Mouse (Mus musculus) neural tube, embryonic 15.5 days (tissue): ENCODE data around the gene Dapk2. TPM values are rescaled to one million over a fixed set of nuclear protein-coding genes. Genes with fewer than 3 reads are reported as not detected.

Experiments
- ATAC-seq: fragments of 200-750 bp; cut with Nextera tagmentation; 2 replicates; pipeline ENCODE4 v1.8.0; 2017; ENCODE audit warnings: mild to moderate bottlenecking, moderate TSS enrichment, moderate library complexity; ENCODE audit not compliant: low FRiP score
- H3K27ac ChIP-seq: fragments of 300-500 bp; sonication (generic); replicated peaks from 2 replicates; pipeline ENCODE4 v1.5.1; 2015; ENCODE audit warnings: mild to moderate bottlenecking, inconsistent platforms
- H3K27me3 ChIP-seq: fragments of 300-500 bp; sonication (generic); replicated peaks from 2 replicates; pipeline ENCODE4 v1.6.1; 2015; ENCODE audit warnings: inconsistent platforms
- H3K36me3 ChIP-seq: fragments of 300-500 bp; sonication (generic); 2 replicates; pipeline ENCODE4 v1.6.1; 2015; ENCODE audit warnings: inconsistent platforms
- H3K4me1 ChIP-seq: fragments of 300-500 bp; sonication (generic); 2 replicates; pipeline ENCODE4 v1.6.1; 2015; ENCODE audit warnings: inconsistent platforms
- H3K4me2 ChIP-seq: fragments of 300-500 bp; sonication (generic); 2 replicates; pipeline ENCODE4 v1.6.1; 2015; ENCODE audit warnings: inconsistent platforms, mild to moderate bottlenecking, moderate library complexity
- H3K4me3 ChIP-seq: fragments of 300-500 bp; sonication (generic); replicated peaks from 2 replicates; pipeline ENCODE4 v1.5.1; 2015; ENCODE audit warnings: mild to moderate bottlenecking, inconsistent platforms
- H3K9ac ChIP-seq: fragments of 300-500 bp; sonication (generic); replicated peaks from 2 replicates; pipeline ENCODE4 v1.6.1; 2015; ENCODE audit warnings: mild to moderate bottlenecking, inconsistent platforms
- H3K9me3 ChIP-seq: fragments of 300-500 bp; sonication (generic); replicated peaks from 2 replicates; pipeline ENCODE4 v1.6.1; 2016; ENCODE audit warnings: inconsistent platforms
- WGBS: fragments of 180-500 bp; shearing (Covaris S2); methylation state at CpG from one replicate; pipeline ENCODE4 v1.1.7; 2015; ENCODE audit warnings: mixed read lengths; 5-methylcytosine and 5-hydroxymethylcytosine counted together
- polyA plus RNA-seq: library from polyadenylated mRNA; unstranded; fragments of >200 nt; fragmentation: Nextera tagmentation; extraction: Ambion mirVana; gene quantifications from 2 replicates; pipeline ENCODE4 v1.2.1, GENCODE M21; 2015

The Dapk2 gene
- polyA plus RNA-seq, 1 experiment from 2014 or later: 0.69 TPM

DNA sequence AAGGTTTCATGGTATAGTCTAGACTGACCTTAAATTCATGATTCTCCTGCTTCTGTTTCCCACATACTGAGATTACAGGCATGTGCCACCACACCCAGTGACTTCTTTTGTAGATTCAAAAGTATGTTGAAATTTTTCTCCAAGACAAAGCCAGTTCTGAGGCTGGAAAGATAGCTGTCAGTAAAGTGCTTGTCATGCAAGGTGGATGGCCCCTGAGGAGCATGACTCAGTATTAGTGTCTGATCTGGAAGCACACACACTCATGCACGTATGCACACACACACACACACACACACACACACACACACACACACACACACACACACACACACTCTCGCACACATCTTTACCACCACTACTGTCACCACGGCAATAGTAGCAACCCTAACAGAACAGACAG lies 17.0 kb downstream of the Dapk2 start:
- no peaks in the 10 kb centered on the region for H3K27me3 ChIP-seq
- H3K36me3 ChIP-seq: no peaks in the 10 kb centered on the region
- no peak overlapping the region for H3K4me3 ChIP-seq
- H3K27ac ChIP-seq: no peak overlapping the region
- no peak overlapping the region for H3K4me2 ChIP-seq
- H3K9ac ChIP-seq: no peak overlapping the region
- no peaks in the 10 kb centered on the region for H3K9me3 ChIP-seq
- no peak for ATAC-seq
- peaks cover 8% of the 10 kb centered on the region; the same call in 1 of the 2 replicates for H3K4me1 ChIP-seq
- WGBS: 83% methylated on average over 3 of the region's 3 CpGs

DNA sequence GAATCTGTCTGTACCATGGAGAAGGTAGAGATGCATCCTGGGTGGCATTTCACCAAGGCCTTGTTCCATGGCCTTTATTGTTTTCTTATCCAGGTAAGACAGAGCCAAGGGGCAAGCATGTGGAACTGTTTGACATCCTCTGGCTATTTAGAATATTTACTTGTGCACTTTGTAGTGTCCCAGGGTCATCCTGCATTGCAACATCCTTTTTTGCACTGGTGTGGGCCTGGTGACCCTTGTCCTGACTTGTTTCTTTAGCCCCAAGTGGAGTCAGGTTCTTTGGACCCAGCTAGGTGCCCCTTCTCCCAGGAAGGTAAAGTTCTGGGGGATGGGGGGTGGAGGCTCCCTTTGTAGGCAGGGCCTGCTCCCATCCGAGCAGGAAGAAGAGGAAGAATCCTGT lies 20.0 kb downstream of the Dapk2 start:
- 0% methylated on average over 1 of the region's 1 CpGs for WGBS
- Histone ChIP-seq H3K27me3 (no peaks in the 10 kb centered on the region), H3K36me3 (no peaks in the 10 kb centered on the region), H3K9ac (no peak overlapping the region), H3K4me2 (no peak overlapping the region), H3K27ac (no peak overlapping the region), H3K4me3 (no peak overlapping the region), H3K9me3 (no peaks in the 10 kb centered on the region), H3K4me1 (no peaks in the 10 kb centered on the region)
- no peak for ATAC-seq

DNA sequence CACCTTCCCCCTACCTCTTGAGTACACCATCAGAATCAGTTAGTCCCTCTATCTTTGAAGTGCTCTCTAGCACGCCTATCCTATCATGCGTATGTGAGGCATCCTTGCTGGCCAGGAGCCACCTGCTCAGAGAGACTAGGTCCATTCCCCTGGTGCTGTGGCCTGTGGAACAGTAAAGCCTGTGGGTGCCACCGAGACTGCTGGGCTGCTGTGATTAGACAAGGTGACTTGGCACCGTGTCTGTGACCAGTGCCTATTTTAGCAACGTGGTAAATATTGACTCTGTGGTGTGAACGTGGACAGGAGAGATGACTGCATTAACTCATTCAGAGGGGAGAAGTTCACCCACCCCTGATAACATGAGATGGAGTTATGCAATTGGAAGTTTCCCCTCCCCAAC lies 21.8 kb downstream of the Dapk2 start:
- Histone ChIP-seq H3K27ac (no peak overlapping the region), H3K27me3 (no peaks in the 10 kb centered on the region), H3K4me2 (no peak overlapping the region), H3K4me3 (no peak overlapping the region), H3K36me3 (no peaks in the 10 kb centered on the region), H3K9ac (no peak overlapping the region), H3K9me3 (no peaks in the 10 kb centered on the region), H3K4me1 (no peaks in the 10 kb centered on the region)
- WGBS: 95% methylated on average over 6 of the region's 6 CpGs
- no peak for ATAC-seq

DNA sequence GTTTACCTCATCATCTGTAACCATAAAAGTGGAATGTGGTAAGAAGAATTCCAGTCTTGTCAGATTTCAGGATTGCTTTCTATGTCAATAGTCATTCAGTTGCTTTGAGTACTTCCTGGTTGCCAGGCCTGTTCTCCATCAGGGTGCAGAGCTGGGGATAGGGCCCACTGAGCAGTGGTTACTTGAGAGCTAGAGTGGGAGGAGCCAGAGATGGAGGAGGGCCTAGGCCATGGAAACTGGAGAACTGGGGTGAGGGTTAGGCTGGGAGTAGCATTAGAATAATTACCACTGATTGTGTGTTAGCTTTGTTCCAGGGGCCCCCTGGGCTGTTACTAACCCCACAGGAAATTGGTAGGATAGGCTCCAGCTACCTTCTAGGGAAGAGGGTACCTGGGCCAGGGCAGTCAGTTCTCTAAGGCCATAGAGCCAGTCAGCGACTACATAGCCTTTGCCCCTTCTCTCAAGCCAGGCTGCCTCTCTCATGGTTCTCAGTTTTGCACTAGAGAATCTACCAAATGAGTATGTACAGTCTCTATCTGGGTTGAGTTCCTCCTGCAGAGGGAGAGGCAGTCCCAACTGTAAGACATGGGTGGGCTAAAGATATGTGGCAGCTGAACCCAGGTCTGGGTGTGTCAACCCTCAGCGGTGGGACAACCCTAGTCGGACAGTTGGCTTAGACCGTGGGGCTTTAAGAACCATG lies 23.3 kb downstream of the Dapk2 start:
- Histone ChIP-seq H3K27me3 (no peaks in the 10 kb centered on the region), H3K9ac (no peak overlapping the region), H3K9me3 (no peaks in the 10 kb centered on the region), H3K36me3 (no peaks in the 10 kb centered on the region), H3K4me2 (no peak overlapping the region), H3K4me1 (no peaks in the 10 kb centered on the region), H3K27ac (no peak overlapping the region), H3K4me3 (no peak overlapping the region)
- no peak for ATAC-seq
- 78% methylated on average over 4 of the region's 4 CpGs for WGBS

DNA sequence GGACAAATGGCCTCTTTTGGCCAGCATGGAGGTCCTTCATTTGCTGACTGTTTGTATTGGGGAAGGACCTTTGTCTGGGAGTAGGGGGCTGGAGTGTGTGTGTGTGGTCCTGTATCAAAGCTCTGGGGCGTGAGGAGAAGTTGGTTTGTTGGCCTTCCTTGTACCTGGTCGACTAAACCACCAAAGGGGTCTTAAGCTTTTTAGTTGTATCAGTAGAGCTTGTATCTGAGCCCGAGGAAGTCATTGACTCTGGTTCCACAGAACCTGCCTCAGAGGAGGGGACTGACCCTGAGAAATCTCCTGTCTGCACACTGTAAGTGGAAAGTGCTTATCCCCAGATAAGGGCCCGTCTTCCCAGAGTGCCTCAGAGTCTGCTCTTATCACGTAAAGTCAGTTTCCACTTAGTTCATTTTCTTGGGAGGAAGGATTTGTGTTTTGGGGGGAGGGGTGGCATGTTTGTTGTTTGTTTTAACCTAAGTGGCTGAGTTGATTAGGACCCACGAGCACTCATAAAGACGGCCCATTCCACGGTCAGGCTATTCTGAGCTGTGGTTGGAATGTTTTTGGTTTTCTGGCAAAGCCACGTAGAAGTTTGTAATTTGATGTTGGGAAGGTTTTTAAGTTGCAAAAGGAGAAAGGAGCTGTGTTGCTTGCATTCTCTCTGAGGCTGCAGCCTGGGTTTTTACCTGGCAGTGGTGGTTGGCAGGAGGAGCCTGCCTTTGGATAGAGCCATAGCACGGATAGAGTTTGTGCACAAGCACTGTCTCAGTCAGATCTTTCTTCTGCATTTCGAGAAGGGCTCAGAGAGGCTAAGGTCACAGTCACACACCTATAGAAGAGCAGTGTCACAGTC lies 24.0 kb downstream of the Dapk2 start:
- no peak for ATAC-seq
- Histone ChIP-seq H3K27ac (no peak overlapping the region), H3K9me3 (no peaks in the 10 kb centered on the region), H3K4me1 (peaks cover 3% of the 10 kb centered on the region; the same call in 1 of the 2 replicates), H3K4me2 (no peak overlapping the region), H3K4me3 (no peak overlapping the region), H3K9ac (no peak overlapping the region), H3K36me3 (no peaks in the 10 kb centered on the region), H3K27me3 (no peaks in the 10 kb centered on the region)
- WGBS: 72% methylated on average over 11 of the region's 11 CpGs

DNA sequence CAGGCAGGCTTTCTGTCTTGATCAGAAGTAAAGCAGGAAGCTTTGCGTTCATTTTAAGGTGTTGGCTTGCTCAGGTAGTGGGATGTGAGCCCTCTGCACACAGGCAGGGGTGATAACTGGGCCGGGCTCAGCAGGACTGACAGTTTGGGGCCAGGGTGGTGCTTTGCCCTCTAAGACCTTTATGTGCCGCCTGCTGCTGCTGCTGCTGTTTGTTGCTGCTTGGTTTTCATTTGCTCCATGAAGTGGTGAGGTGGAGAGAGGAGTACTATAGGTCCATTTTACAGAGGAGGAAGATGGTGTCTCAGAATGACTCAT lies 24.6 kb downstream of the Dapk2 start:
- Histone ChIP-seq H3K36me3 (no peaks in the 10 kb centered on the region), H3K9ac (no peak overlapping the region), H3K27ac (no peak overlapping the region), H3K4me3 (no peak overlapping the region), H3K9me3 (no peaks in the 10 kb centered on the region), H3K27me3 (no peaks in the 10 kb centered on the region), H3K4me1 (peaks cover 3% of the 10 kb centered on the region; the same call in 1 of the 2 replicates), H3K4me2 (no peak overlapping the region)
- 79% methylated on average over 3 of the region's 3 CpGs for WGBS
- ATAC-seq: no peak

DNA sequence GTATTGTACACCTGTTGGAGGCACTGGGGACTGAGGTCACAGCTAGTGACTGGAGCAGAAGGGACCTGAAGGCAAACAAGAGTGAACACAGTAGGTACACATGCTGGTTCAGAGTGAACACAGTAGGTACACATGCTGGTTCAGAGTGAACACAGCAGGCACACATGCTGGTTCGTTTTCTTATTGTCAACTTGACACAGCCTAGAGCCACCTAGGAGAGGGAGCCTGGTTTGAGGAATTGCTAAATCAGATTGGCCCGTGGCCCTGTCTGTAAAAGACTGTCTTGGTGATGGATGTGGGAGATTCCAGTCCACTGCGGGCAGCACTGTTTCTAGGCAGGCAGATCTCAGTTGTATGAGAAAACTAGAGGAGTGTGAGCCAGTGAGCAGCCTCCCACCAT lies 25.0 kb downstream of the Dapk2 start:
- no peak overlapping the region for H3K9ac ChIP-seq
- H3K4me3 ChIP-seq: no peak overlapping the region
- 75% methylated on average over 3 of the region's 3 CpGs for WGBS
- H3K36me3 ChIP-seq: no peaks in the 10 kb centered on the region
- no peaks in the 10 kb centered on the region for H3K9me3 ChIP-seq
- no peak overlapping the region for H3K4me2 ChIP-seq
- no peak overlapping the region for H3K27ac ChIP-seq
- peaks cover 3% of the 10 kb centered on the region; the same call in 1 of the 2 replicates for H3K4me1 ChIP-seq
- H3K27me3 ChIP-seq: no peaks in the 10 kb centered on the region
- ATAC-seq: no peak

DNA sequence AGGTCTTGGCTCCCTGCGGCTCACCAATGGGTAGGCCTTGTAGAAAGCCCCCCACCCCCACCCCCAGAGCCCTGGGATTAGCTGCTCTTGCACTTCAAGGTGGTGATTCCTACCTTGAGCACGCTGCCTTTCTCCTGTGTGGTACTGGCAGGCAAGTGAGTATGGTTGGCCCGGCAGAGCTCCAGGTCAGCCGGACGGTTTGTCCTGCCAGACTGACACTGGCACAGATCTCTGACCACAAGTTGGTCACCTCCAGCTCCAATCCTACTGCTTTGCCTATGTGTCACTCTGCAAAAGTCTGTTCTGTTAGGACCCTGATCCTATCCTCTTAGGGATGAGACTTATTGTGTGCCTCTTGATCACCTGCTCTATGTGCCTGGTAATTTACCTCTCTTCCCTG lies 26.5 kb downstream of the Dapk2 start:
- Histone ChIP-seq H3K27ac (no peak overlapping the region), H3K4me2 (no peak overlapping the region), H3K27me3 (no peaks in the 10 kb centered on the region), H3K4me3 (no peak overlapping the region), H3K9me3 (no peaks in the 10 kb centered on the region), H3K9ac (no peak overlapping the region), H3K4me1 (peaks cover 3% of the 10 kb centered on the region; the same call in 1 of the 2 replicates), H3K36me3 (no peaks in the 10 kb centered on the region)
- WGBS: 69% methylated on average over 5 of the region's 5 CpGs
- ATAC-seq: no peak

DNA sequence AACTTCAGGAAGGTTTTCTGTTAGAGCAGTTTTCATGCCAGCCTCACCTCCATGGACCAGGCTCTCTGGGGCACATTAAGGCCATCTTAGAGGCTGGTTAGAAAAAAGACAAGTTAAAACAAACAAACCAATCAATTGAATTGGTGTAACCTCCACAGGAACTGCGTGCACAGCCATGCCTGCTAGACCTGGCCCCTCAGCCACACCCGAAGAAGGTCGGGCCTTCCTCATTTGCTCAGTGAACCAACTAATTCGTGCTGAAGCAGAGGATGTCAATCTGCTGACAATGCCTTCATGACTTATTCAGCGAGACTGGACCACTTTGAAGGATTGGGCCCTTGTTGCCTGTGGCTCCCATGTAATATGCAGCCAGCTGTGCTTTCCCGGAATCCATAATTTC lies 28.4 kb downstream of the Dapk2 start:
- no peak overlapping the region for H3K9ac ChIP-seq
- H3K4me2 ChIP-seq: no peak overlapping the region
- no peak overlapping the region for H3K4me3 ChIP-seq
- no peaks in the 10 kb centered on the region for H3K36me3 ChIP-seq
- no peak overlapping the region for H3K27ac ChIP-seq
- no peaks in the 10 kb centered on the region for H3K9me3 ChIP-seq
- H3K27me3 ChIP-seq: no peaks in the 10 kb centered on the region
- H3K4me1 ChIP-seq: peaks cover 3% of the 10 kb centered on the region; the same call in 1 of the 2 replicates
- ATAC-seq: no peak
- 11% methylated on average over 6 of the region's 6 CpGs for WGBS

DNA sequence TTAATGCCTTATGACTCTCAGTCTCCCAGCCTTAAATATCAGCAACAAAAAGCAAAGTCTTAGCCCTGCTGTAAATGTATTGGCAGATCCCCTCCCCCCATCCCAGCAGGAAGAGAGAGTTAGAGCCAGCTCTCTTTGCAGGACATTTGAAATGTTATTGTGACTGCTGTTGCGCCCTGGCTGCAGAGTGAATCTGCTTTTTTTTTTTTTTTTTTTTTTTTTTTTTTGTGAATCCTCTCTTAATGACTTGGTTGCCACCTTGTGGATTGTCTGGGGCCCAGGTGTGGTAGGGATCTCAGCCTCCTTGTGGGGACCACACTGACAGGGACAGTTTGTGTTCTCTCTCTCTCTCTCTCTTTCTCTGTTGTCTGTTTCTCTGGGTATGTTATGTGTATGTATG lies 31.0 kb downstream of the Dapk2 start:
- no peak overlapping the region for H3K4me3 ChIP-seq
- no peaks in the 10 kb centered on the region for H3K9me3 ChIP-seq
- no peaks in the 10 kb centered on the region for H3K36me3 ChIP-seq
- no peak overlapping the region for H3K9ac ChIP-seq
- H3K27ac ChIP-seq: no peak overlapping the region
- peaks cover 3% of the 10 kb centered on the region; the same call in 1 of the 2 replicates for H3K4me1 ChIP-seq
- WGBS: 65% methylated on average over 1 of the region's 1 CpGs
- no peak overlapping the region for H3K4me2 ChIP-seq
- no peak for ATAC-seq
- no peaks in the 10 kb centered on the region for H3K27me3 ChIP-seq

DNA sequence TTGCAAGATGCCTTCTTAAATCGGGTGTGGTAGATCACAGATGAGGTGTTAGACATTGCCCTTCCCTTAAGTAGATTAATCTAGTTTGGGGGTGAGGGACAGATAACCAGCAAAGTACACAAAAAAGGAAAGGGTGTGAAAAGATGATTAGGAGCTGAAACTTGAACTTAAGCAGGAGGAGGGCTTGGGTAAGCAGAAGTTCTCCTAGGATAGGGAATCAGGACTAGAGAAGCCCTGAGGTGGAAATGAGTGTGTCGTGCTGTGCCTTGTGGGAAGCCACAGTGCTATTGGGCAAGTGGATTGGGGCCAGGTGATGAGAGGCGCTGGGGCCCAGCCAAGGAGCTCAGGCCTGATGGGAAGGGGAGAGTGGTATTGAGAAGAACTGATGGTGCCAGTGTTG lies 36.0 kb downstream of the Dapk2 start:
- Histone ChIP-seq H3K36me3 (no peaks in the 10 kb centered on the region), H3K9ac (no peak overlapping the region), H3K4me1 (no peaks in the 10 kb centered on the region), H3K27ac (no peak overlapping the region), H3K4me2 (no peak overlapping the region), H3K4me3 (no peak overlapping the region), H3K27me3 (no peaks in the 10 kb centered on the region), H3K9me3 (no peaks in the 10 kb centered on the region)
- no peak for ATAC-seq
- WGBS: 77% methylated on average over 3 of the region's 3 CpGs

DNA sequence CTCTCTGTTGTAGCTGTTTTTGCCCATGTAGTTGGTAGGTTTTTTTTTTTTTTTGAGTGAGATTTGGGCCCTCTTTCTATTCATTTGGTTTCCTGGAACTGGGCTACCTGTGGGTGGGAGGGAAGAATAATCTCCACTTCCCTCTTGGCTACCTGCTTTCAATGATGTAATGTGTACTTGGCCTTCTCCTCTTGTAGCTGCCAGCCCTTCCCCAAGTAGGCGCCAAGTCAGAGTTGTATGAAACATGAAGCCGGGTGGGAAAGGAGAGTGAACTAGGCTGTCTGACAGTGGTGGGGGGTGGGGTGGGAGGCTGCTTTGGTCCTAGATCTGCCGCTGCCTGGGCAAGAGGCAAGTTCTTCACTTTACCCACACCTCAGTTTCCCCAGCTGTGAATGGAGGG lies 38.5 kb downstream of the Dapk2 start:
- H3K4me3 ChIP-seq: no peak overlapping the region
- H3K4me2 ChIP-seq: no peak overlapping the region
- no peak for ATAC-seq
- H3K27ac ChIP-seq: no peak overlapping the region
- no peaks in the 10 kb centered on the region for H3K36me3 ChIP-seq
- no peaks in the 10 kb centered on the region for H3K27me3 ChIP-seq
- H3K4me1 ChIP-seq: no peaks in the 10 kb centered on the region
- 79% methylated on average over 3 of the region's 3 CpGs for WGBS
- no peaks in the 10 kb centered on the region for H3K9me3 ChIP-seq
- no peak overlapping the region for H3K9ac ChIP-seq
